Mouse (Mus musculus) C2C12 (cell line): Measurements from ENCODE around the gene Ttc8. TPM values are rescaled to one million over a fixed set of nuclear protein-coding genes. Genes with fewer than 3 reads are reported as not detected.

Source experiments
- H3K27me3 ChIP-seq: one replicate; pipeline ENCODE4 v1.6.1; 2011; ENCODE audit not compliant: control insufficient read depth, insufficient read depth, insufficient read length
- H3K36me3 ChIP-seq: one replicate; pipeline ENCODE4 v1.6.1; 2011; ENCODE audit not compliant: control insufficient read depth, insufficient read depth
- H3K4me3 ChIP-seq: one replicate; pipeline ENCODE4 v1.5.1; 2011; ENCODE audit warnings: mild to moderate bottlenecking, control low read depth; ENCODE audit not compliant: poor library complexity, insufficient read depth, severe bottlenecking
- H3K79me2 ChIP-seq: one replicate; pipeline ENCODE4 v1.6.1; 2011; ENCODE audit not compliant: control insufficient read depth, insufficient read depth
- H3K79me3 ChIP-seq: one replicate; pipeline ENCODE4 v1.6.1; 2011; ENCODE audit warnings: low read depth, control low read depth
- H3ac ChIP-seq: one replicate; pipeline ENCODE3; 2011; ENCODE audit warnings: low read depth; ENCODE audit not compliant: control insufficient read depth, insufficient read length
- CEBPB ChIP-seq: IDR thresholded peaks from one replicate; pipeline ENCODE4 v1.6.1; 2011; ENCODE audit warnings: low read depth, mild to moderate bottlenecking, control low read depth, moderate library complexity
- CTCF ChIP-seq: IDR thresholded peaks from one replicate; pipeline ENCODE4 v1.5.1; 2011; ENCODE audit not compliant: control insufficient read depth, insufficient read depth, insufficient read length
- FOSL1 ChIP-seq: IDR thresholded peaks from one replicate; pipeline ENCODE4 v1.8.0; 2011; ENCODE audit warnings: mild to moderate bottlenecking, low read length; ENCODE audit not compliant: poor library complexity, insufficient read depth, severe bottlenecking
- MAX ChIP-seq: IDR thresholded peaks from one replicate; pipeline ENCODE4 v1.6.1; 2011; ENCODE audit warnings: mild to moderate bottlenecking, control low read depth
- MYOD1 ChIP-seq: IDR thresholded peaks from one replicate; pipeline ENCODE4 v1.6.1; 2011; ENCODE audit warnings: low read depth; ENCODE audit not compliant: control insufficient read depth, insufficient read length
- MYOG ChIP-seq: IDR thresholded peaks from one replicate; pipeline ENCODE4 v1.6.1; 2011; ENCODE audit not compliant: control insufficient read depth, insufficient read length; ENCODE audit errors: extremely low read depth
- USF1 ChIP-seq: IDR thresholded peaks from one replicate; pipeline ENCODE4 v1.6.1; 2011; ENCODE audit warnings: low read depth, mild to moderate bottlenecking, control low read depth, moderate library complexity
- polyA plus RNA-seq: library from polyadenylated mRNA; unstranded; fragments of >200 nt; fragmentation: generic; extraction: Trizol; gene quantifications from one replicate; pipeline ENCODE4 v1.2.1, GENCODE M21; 2012; ENCODE audit warnings: missing spikeins

The Ttc8 gene
- polyA plus RNA-seq, 1 experiment: 10.0 TPM

DNA sequence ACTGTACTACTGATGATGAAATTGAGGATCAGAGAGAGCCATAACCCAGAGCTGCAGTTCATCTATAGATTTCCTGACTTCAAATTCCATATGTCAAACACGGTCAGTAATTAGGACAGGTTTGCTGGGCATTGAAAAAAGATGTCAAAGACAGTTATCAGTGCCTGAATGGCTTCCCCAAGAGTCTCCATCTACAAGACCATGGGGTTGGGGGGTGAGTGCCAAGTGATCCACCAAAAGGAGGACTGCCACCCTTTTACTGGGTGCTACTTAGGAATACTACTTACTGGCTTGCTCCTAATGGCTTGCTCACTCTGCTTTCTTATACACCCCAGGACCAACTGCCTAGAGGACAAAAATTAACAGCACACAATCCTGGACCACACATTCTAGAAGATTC lies 88.4 kb downstream of the Ttc8 start:
- Histone ChIP-seq H3ac (no peak overlapping the region), H3K27me3 (no peaks in the 10 kb centered on the region), H3K36me3 (no peaks in the 10 kb centered on the region), H3K79me3 (no peaks in the 10 kb centered on the region), H3K79me2 (no peaks in the 10 kb centered on the region), H3K4me3 (no peak overlapping the region)
- no peak for TF ChIP-seq MAX
- TF ChIP-seq MYOG: no peak
- TF ChIP-seq CEBPB: no peak
- TF ChIP-seq FOSL1: no peak
- no peak for TF ChIP-seq MYOD1
- TF ChIP-seq CTCF: no peak

DNA sequence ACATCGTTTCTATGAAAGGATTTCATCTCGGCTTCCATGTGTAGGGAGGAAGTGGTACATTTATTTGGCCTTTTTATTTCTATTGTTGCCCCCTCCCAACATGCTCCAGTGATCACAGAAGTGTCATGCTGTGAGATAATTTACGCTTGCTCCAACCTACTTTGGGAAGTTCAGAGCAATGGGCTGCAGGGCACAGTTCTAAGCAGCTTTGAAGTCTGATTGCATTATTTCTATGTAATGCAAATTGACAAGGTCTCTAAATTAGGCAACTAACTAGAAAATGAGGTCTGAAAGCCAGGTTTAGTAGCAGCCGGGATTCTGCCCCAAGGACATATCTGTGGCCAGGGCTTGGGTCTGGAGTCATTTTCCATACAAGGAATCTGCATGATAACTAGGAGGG lies 89.1 kb downstream of the Ttc8 start:
- no peak overlapping the region for H3ac ChIP-seq
- TF ChIP-seq MYOG: no peak

DNA sequence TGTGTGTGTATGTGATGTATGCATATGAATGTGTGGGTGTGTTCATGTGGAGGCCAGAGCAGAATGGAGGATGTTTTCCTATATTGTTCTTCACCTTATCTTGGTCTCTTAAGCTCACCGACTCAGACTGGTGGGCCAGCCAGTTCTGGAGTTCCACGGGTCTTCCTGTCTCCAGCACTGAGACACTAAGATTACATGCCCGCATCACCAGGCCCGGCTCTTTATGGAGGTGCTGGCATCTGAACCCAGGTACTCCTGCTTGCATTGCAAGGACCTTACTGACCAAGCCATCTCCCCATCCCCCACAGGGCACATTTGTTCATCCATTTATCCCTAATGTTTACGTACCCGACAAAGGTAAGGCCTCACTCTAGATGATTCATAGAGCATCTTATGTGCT lies 89.7 kb downstream of the Ttc8 start:
- Histone ChIP-seq H3ac (no peak overlapping the region), H3K79me3 (no peaks in the 10 kb centered on the region), H3K4me3 (no peak overlapping the region), H3K36me3 (no peaks in the 10 kb centered on the region), H3K79me2 (no peaks in the 10 kb centered on the region), H3K27me3 (no peaks in the 10 kb centered on the region)
- TF ChIP-seq FOSL1 (no peak), MYOD1 (no peak), CTCF (no peak)

More for the DNA sequence above, 89.1 kb downstream of the Ttc8 start:
- no peak overlapping the region for H3K4me3 ChIP-seq
- no peaks in the 10 kb centered on the region for H3K27me3 ChIP-seq
- H3K79me3 ChIP-seq: no peaks in the 10 kb centered on the region
- no peaks in the 10 kb centered on the region for H3K36me3 ChIP-seq
- no peaks in the 10 kb centered on the region for H3K79me2 ChIP-seq

DNA sequence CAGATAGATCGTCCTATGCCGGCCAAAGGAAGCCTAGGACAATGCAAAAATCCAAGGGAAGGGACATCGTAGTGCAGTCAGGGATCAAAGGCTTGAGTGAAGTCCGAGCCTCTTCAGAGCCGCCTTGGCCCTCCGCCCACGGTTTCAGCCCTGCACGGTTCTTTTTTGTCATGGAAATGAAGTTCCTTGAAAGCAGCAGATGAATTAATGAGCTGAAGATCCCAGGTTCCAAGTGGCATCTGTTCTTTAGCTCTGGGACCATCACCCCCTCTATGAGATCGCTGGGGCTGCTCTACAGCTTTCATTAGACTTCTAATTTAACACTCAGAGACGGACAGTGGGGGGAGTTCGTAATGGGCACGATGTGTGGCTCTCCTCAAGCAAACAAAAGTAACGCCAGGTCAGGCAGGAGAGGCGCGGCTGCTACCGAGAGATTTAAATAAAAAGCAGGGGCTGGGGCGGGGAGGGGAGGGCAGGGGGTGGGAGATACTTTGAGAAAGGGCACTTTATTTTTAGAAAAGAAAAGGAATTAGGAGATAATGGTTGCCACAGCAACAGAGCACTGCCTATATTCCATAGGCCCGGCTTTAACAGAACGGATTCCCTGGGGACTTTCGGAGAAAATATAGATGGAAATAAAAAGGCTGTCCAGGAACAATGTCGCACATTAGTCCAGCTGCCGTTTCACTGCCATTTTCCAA lies 90.9 kb downstream of the Ttc8 start:
- Histone ChIP-seq H3K36me3 (no peaks in the 10 kb centered on the region), H3K79me3 (no peaks in the 10 kb centered on the region), H3ac (no peak overlapping the region), H3K27me3 (no peaks in the 10 kb centered on the region), H3K79me2 (no peaks in the 10 kb centered on the region), H3K4me3 (no peak overlapping the region)
- TF ChIP-seq CEBPB (no peak), FOSL1 (no peak), MYOD1 (no peak), MYOG (no peak), MAX (no peak), USF1 (no peak), CTCF (no peak)

DNA sequence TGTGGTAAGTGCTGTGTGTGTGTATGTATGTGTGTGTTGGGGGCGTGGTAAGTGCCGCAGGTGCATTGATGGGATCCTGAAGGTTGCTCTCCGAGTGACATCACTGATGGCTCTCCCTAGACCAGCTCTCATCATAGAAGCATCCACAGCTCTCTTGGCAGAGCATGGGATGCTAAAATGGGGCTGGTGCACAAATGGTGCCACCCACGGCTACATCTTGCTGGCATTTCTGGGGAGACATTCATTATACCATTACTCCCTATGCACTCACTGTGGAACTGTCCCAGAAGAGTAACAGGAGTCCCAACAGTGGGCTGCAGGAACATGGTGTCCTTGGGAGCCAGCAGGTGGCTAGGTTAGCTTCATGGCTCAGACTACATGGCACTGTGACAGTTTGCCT lies 95.5 kb downstream of the Ttc8 start:
- H3K36me3 ChIP-seq: no peaks in the 10 kb centered on the region
- H3K79me3 ChIP-seq: no peaks in the 10 kb centered on the region
- no peak for TF ChIP-seq USF1
- no peak for TF ChIP-seq MAX
- no peak for TF ChIP-seq MYOG
- no peak for TF ChIP-seq MYOD1
- TF ChIP-seq CEBPB: no peak
- TF ChIP-seq FOSL1: no peak
- TF ChIP-seq CTCF: no peak
- no peak overlapping the region for H3K4me3 ChIP-seq
- H3K27me3 ChIP-seq: no peaks in the 10 kb centered on the region
- no peaks in the 10 kb centered on the region for H3K79me2 ChIP-seq
- H3ac ChIP-seq: no peak overlapping the region

DNA sequence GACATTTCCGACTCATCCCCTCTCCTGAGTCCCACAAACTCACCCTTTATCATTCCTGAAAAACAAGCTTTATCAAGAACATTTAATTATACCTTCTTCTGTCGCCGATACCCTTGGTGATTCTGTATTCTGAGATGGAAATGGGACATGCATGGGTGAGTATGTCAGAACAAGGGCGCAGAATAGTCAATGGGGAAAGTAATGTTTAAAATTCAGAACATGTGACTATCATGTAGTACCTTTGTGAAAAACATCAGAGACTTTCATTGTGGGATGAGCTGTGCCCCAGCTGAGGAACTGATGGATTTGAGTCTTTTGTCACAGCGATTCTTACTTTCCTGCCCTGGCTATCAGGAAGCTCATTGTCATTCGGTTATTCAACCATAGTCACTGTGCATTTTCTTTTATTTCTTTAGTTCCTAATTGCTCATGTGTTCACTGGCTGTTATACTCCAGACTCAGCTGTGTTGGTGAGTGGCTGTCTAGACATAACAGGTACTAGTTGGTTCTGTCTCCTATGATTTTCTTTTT lies 104.1 kb downstream of the Ttc8 start:
- H3K27me3 ChIP-seq: no peaks in the 10 kb centered on the region
- no peaks in the 10 kb centered on the region for H3K36me3 ChIP-seq
- no peak for TF ChIP-seq MAX
- H3K79me2 ChIP-seq: no peaks in the 10 kb centered on the region
- no peak overlapping the region for H3K4me3 ChIP-seq
- H3K79me3 ChIP-seq: no peaks in the 10 kb centered on the region
- no peak overlapping the region for H3ac ChIP-seq
